Mouse (Mus musculus) liver, embryonic 18 days (tissue): ENCODE measurements around the gene Slc36a1. TPM values are rescaled to one million over a fixed set of nuclear protein-coding genes. Genes with fewer than 3 reads are reported as not detected.

ENCODE experiments used
- polyA plus RNA-seq: library from polyadenylated mRNA; depleted of rRNA; stranded (reverse); fragments of >200 nt; gene quantifications from 2 replicates; pipeline ENCODE4 v1.2.3, GENCODE M21; 2012; rRNA removed

Slc36a1 gene
- polyA plus RNA-seq: 6.5 and 8.5 TPM in 2 replicates

DNA sequence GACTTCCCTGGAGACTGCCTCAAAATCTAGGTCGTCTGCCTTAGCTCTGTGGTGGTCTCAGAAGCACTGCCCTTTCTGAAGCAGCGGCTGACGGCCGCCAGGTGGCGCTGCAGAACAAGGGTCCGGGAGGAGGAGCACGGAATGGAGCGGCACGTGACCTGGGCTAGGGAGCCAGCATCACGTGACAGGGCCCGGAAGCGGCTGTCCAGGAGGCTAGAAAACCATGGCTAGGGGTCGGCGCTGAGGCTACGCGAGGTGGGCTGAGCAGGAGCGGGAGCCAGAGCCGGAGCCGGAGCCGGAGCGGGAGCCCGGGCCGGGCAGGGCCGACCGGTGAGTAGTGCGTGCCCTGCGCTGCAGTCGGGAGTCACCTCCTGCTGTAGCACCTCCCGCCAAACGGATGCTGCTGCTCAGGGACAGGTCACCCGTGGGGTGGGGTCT, at the start of gene Slc36a1:
TSS of gene Slc36a1 (plus strand) at position 192 of the 438 bp plus-strand sequence.

GRCm38 (mm10) chr11:55184733-55185291, 19.3 kb upstream of the Slc36a1 start, which contains the start of gene Slc36a2:
Slc36a2 (minus strand) TSS chr11:55185077.

Other genes starting within 250 kb of the Slc36a1 start
- gene Tnip1, start 241.4 kb upstream of the Slc36a1 start, polyA plus RNA-seq: 6.2 and 6.8 TPM in 2 replicates
- 50.4 and 52.9 TPM in 2 replicates for gene Anxa6, start 170.9 kb upstream of the Slc36a1 start, polyA plus RNA-seq
- gene Ccdc69, start 126.2 kb upstream of the Slc36a1 start, polyA plus RNA-seq: 1.9 and 2.0 TPM in 2 replicates
- gene Gm2a, start 106.2 kb upstream of the Slc36a1 start, polyA plus RNA-seq: 25.0 and 27.9 TPM in 2 replicates
- gene Slc36a3, start 52.6 kb upstream of the Slc36a1 start, polyA plus RNA-seq: 0.01 TPM in 1 of 2 replicates, not detected in the other
- gene Slc36a2, start 19.3 kb upstream of the Slc36a1 start, polyA plus RNA-seq: 45.7 and 68.6 TPM in 2 replicates
- not detected in 2 replicates for gene Fat2, start 132.2 kb downstream of the Slc36a1 start, polyA plus RNA-seq
- gene Sparc, start 218.8 kb downstream of the Slc36a1 start, polyA plus RNA-seq: 138 and 147 TPM in 2 replicates